Mouse (Mus musculus) adrenal gland, postnatal 4 days (tissue): ENCODE results near the gene Gm20662. TPM values are rescaled to one million over a fixed set of nuclear protein-coding genes. Genes with fewer than 3 reads are reported as not detected.

ENCODE experiments used
- DNase-seq, 2 experiments: peaks; one replicate each; pipeline ENCODE4 v3.0.0; 2021 to 2022; ENCODE audit warnings: low spot score in 2 of 2, mixed read lengths in 2 of 2
- long read RNA-seq, 2 experiments: library from polyadenylated mRNA; stranded (forward); transcript quantifications; one replicate each; pipeline ENCODE4 v2.0.0; 2021
- total RNA-seq, 2 experiments: library from RNA; stranded (reverse); gene quantifications; 2 replicates each; pipeline ENCODE4 v1.2.3; 2021

Gm20662 gene
- total RNA-seq = 1 to 10 TPM in 1 of 2 experiments, under 1 TPM in 1; 0.53 to 1.3 TPM
- long read RNA-seq, experiment 1 = 0 reads
- long read RNA-seq, experiment 2 = 0 reads

- no peak for DNase-seq
Measured at GRCm38 (mm10) chr9:107996049-107996448, at the start of gene Gm20662. Gene Gm20662, plus strand, starts transcription at chr9:107996349.

- no peak for DNase-seq
Measured at GRCm38 (mm10) chr9:107947241-107948194, 48.6 kb upstream of the Gm20662 start.

GRCm38 (mm10) chr9:107949184-107949921 lies 46.8 kb upstream of the Gm20662 start:
- DNase-seq = no peak

- DNase-seq = no peak
Measured at GRCm38 (mm10) chr9:107949922-107950235, 46.3 kb upstream of the Gm20662 start, which contains the start of gene Traip. Gene Traip, plus strand, starts transcription at chr9:107950136.

- DNase-seq = peak; percentile 82 to 87
Measured at GRCm38 (mm10) chr9:107950460-107951355, 45.4 kb upstream of the Gm20662 start.

GRCm38 (mm10) chr9:107955613-107956289 lies 40.4 kb upstream of the Gm20662 start:
- DNase-seq = no peak

GRCm38 (mm10) chr9:107957141-107957540 lies 39.0 kb upstream of the Gm20662 start:
- no peak for DNase-seq

- no peak for DNase-seq
Measured at GRCm38 (mm10) chr9:107959896-107960295, 36.3 kb upstream of the Gm20662 start.

- no peak for DNase-seq
Measured at GRCm38 (mm10) chr9:107960928-107961327, 35.2 kb upstream of the Gm20662 start.

GRCm38 (mm10) chr9:107961351-107961762 lies 34.8 kb upstream of the Gm20662 start:
- no peak for DNase-seq

GRCm38 (mm10) chr9:107961881-107962280 lies 34.3 kb upstream of the Gm20662 start:
- no peak for DNase-seq

- DNase-seq = no peak
Measured at GRCm38 (mm10) chr9:107962916-107963315, 33.2 kb upstream of the Gm20662 start.

GRCm38 (mm10) chr9:107963700-107964099 lies 32.4 kb upstream of the Gm20662 start:
- DNase-seq = peak; percentile 58 to 76

- no peak for DNase-seq
Measured at GRCm38 (mm10) chr9:107964681-107965080, 31.5 kb upstream of the Gm20662 start.

- no peak for DNase-seq
Measured at GRCm38 (mm10) chr9:107966676-107967075, 29.5 kb upstream of the Gm20662 start.

GRCm38 (mm10) chr9:107967437-107967836 lies 28.7 kb upstream of the Gm20662 start:
- DNase-seq = no peak

- DNase-seq = no peak
Measured at GRCm38 (mm10) chr9:107968531-107968930, 27.6 kb upstream of the Gm20662 start.

GRCm38 (mm10) chr9:107970311-107970710 lies 25.8 kb upstream of the Gm20662 start:
- no peak for DNase-seq

- DNase-seq = no peak
Measured at GRCm38 (mm10) chr9:107971690-107972541, 24.2 kb upstream of the Gm20662 start.
